Mouse (Mus musculus): ENCODE data around the gene Spaca7. TPM values are rescaled to one million over a fixed set of nuclear protein-coding genes. Genes with fewer than 3 reads are reported as not detected.
"Not testable (repeated sequence)": the region's sequence is repeated elsewhere in the genome, so short reads cannot be mapped to it uniquely, and the experiment has no call there.

Spaca7 gene
- polyA plus RNA-seq, 1 experiment from 2014 or later = not detected

DNA sequence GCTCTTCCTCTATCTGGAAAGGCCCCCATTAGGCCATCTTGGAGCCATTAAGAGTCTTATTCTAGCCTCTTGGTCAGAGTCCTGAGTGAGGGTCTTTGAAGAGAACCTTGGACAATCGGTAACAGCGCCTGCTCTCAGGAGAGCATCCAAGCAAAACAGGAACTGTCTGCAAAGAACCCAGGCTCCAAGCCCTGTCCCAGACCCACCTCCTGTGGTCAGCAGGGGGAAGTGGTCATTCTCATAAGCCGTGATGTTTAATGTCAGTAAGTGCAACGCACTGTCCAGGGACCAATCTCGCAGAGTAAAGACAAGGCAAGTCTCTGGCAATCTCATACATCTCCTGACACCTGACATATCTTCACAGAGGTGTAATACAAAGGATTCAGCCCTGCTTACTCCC lies 3.2 kb downstream of the Spaca7 start:
- H3K27me3 ChIP-seq (ENCODE audit: control insufficient read depth, insufficient read depth, low read length) = no peaks in the 10 kb centered on the region
- WGBS = 68% methylated on average over 5 of the region's 5 CpGs
- DNase-seq (ENCODE audit: low spot score) (no peak), ATAC-seq (ENCODE audit: insufficient number of reproducible peaks, low FRiP score, low TSS enrichment, low read depth) (no peak)
- H3K9ac ChIP-seq (ENCODE audit: low read length) = no peak overlapping the region
- peaks cover 3% of the 10 kb centered on the region; the same call in 1 of the 2 replicates for H3K4me1 ChIP-seq (ENCODE audit: control insufficient read depth, insufficient read depth, low read length)
- H3K4me3 ChIP-seq (ENCODE audit: low read depth, low read length) = no peak overlapping the region
- no peak overlapping the region for H3K27ac ChIP-seq (replicated peaks; ENCODE audit: low read depth, low read length)
- no peaks in the 10 kb centered on the region for H3K9me3 ChIP-seq (ENCODE audit: control insufficient read depth, low read length)
- H3K4me2 ChIP-seq (ENCODE audit: low read depth, severe bottlenecking) = no peak overlapping the region
- no peaks in the 10 kb centered on the region for H3K36me3 ChIP-seq (ENCODE audit: control insufficient read depth, insufficient read depth, low read length)

DNA sequence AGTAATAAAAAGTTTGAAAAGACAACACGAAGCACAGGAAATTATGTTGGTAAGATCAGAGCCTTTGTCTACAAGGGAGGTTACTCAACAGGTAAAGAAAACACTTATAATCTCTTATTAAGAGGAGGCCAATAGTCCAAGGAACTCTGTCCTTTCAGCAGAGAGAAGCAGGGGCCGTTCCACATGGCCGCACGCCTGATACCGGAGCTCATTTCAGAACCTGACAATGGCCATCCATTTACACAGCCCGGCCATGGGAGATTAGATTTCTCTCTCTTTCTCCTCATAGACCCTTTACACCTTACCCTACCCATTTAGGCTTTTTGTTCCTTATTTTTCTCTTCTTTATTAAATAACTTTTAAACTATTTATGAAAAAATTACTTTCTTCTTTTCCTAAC lies 3.9 kb downstream of the Spaca7 start:
- no peak overlapping the region for H3K4me2 ChIP-seq (ENCODE audit: low read depth, severe bottlenecking)
- no peak overlapping the region for H3K27ac ChIP-seq (replicated peaks; ENCODE audit: low read depth, low read length)
- no peaks in the 10 kb centered on the region for H3K27me3 ChIP-seq (ENCODE audit: control insufficient read depth, insufficient read depth, low read length)
- no peak overlapping the region for H3K4me3 ChIP-seq (ENCODE audit: low read depth, low read length)
- H3K36me3 ChIP-seq (ENCODE audit: control insufficient read depth, insufficient read depth, low read length) = no peaks in the 10 kb centered on the region
- DNase-seq (ENCODE audit: low spot score) = no peak
- H3K4me1 ChIP-seq (ENCODE audit: control insufficient read depth, insufficient read depth, low read length) = peaks cover 3% of the 10 kb centered on the region; the same call in 1 of the 2 replicates
- WGBS = 84% methylated on average over 6 of the region's 6 CpGs
- no peak overlapping the region for H3K9ac ChIP-seq (ENCODE audit: low read length)
- H3K9me3 ChIP-seq (ENCODE audit: control insufficient read depth, low read length) = no peaks in the 10 kb centered on the region
- no peak for ATAC-seq (ENCODE audit: insufficient number of reproducible peaks, low FRiP score, low TSS enrichment, low read depth)

DNA sequence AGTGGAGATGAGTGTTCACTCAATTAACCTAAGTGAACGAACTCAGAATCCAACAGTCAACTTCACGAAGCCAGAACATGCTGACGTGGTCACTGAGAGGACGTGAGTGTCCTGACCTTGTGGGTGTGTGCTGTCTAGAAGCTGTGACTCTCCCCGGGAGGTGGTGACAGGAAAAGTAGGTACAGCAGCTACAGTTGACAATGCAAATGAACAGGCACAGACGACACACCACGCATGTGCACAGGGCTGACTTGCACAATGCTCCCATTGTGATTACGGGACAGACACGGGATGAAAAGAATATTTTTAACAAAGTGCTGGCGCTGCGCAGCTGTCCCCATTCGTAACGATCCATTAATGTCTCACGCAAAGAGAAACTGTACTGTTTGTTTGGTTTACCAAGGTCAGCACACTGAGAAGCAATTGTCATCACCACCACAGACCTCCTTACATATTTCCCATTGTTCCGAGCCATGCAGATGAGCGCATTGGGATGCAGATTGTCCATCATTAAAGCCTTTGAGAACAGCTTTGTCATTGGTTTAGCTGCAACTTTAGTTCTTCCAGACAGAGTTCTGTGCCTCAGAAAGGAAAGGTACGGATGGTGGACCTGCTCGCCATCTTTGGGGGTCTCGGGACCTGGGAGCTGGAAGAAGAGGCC lies 6.6 kb downstream of the Spaca7 start:
- not testable (repeated sequence) for H3K4me3 ChIP-seq (ENCODE audit: low read depth, low read length); H3K4me1 ChIP-seq (ENCODE audit: control insufficient read depth, insufficient read depth, low read length); H3K27me3 ChIP-seq (ENCODE audit: control insufficient read depth, insufficient read depth, low read length); H3K4me2 ChIP-seq (ENCODE audit: low read depth, severe bottlenecking); H3K9me3 ChIP-seq (ENCODE audit: control insufficient read depth, low read length); H3K27ac ChIP-seq (replicated peaks; ENCODE audit: low read depth, low read length); DNase-seq (ENCODE audit: low spot score); ATAC-seq (ENCODE audit: insufficient number of reproducible peaks, low FRiP score, low TSS enrichment, low read depth); H3K36me3 ChIP-seq (ENCODE audit: control insufficient read depth, insufficient read depth, low read length); H3K9ac ChIP-seq (ENCODE audit: low read length)
- WGBS = 86% methylated on average over 19 of the region's 19 CpGs

DNA sequence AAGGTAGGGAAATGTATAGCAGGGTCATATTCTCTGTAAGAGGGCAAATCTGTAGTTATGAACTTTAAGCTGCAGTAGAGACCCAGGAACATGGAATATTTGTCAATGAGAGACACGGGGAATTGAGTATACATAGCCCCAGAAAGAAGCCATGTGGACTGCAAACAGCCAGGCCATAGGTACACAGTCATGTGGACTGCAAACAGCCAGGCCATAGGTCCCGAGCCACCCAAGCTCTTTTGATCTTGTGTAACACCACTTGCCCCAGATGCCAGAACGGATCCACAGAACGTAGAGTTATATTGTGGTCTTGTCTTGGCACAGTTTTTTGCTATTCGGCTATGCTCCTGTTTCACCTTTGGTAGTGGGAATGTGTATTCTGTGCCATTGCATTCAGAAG lies 11.0 kb downstream of the Spaca7 start:
- WGBS = 88% methylated on average over 5 of the region's 5 CpGs
- ATAC-seq (ENCODE audit: insufficient number of reproducible peaks, low FRiP score, low TSS enrichment, low read depth) (no peak), DNase-seq (ENCODE audit: low spot score) (no peak)
- H3K9me3 ChIP-seq (ENCODE audit: control insufficient read depth, low read length) = no peaks in the 10 kb centered on the region
- H3K27ac ChIP-seq (replicated peaks; ENCODE audit: low read depth, low read length) = no peak overlapping the region
- no peaks in the 10 kb centered on the region for H3K27me3 ChIP-seq (ENCODE audit: control insufficient read depth, insufficient read depth, low read length)
- H3K4me2 ChIP-seq (ENCODE audit: low read depth, severe bottlenecking) = no peak overlapping the region
- H3K9ac ChIP-seq (ENCODE audit: low read length) = no peak overlapping the region
- H3K4me3 ChIP-seq (ENCODE audit: low read depth, low read length) = no peak overlapping the region
- no peaks in the 10 kb centered on the region for H3K36me3 ChIP-seq (ENCODE audit: control insufficient read depth, insufficient read depth, low read length)
- no peaks in the 10 kb centered on the region for H3K4me1 ChIP-seq (ENCODE audit: control insufficient read depth, insufficient read depth, low read length)

DNA sequence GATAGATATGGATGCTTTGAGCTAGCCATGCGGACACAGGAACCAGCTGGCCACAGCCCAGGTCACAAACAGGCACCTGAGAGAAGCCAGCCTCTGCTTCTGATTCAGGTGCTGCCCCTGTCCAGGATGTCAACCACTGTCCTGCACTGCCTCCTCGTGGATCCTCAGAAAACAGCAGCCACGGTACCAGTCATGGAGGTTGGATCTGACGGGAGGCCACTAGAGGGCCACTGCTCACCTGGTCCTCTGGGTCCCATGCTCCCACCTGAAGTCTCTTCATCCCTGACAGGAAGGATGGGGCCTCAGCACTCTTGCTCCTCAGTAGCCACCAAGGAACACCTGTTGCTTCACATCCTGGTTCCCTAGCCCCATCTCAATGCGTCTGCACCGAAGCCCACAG lies 34.4 kb downstream of the Spaca7 start:
- H3K27me3 ChIP-seq (ENCODE audit: control insufficient read depth, insufficient read depth, low read length) = no peaks in the 10 kb centered on the region
- no peaks in the 10 kb centered on the region for H3K4me1 ChIP-seq (ENCODE audit: control insufficient read depth, insufficient read depth, low read length)
- DNase-seq (ENCODE audit: low spot score) (peak; percentile 91), ATAC-seq (ENCODE audit: insufficient number of reproducible peaks, low FRiP score, low TSS enrichment, low read depth) (0 out of 2 replicates have a peak, but pooled peaks have one; percentile 39)
- no peak overlapping the region for H3K4me3 ChIP-seq (ENCODE audit: low read depth, low read length)
- WGBS = 22% methylated on average over 6 of the region's 6 CpGs
- no peak overlapping the region for H3K9ac ChIP-seq (ENCODE audit: low read length)
- no peaks in the 10 kb centered on the region for H3K36me3 ChIP-seq (ENCODE audit: control insufficient read depth, insufficient read depth, low read length)
- no peaks in the 10 kb centered on the region for H3K9me3 ChIP-seq (ENCODE audit: control insufficient read depth, low read length)
- H3K27ac ChIP-seq (replicated peaks; ENCODE audit: low read depth, low read length) = no peak overlapping the region
- H3K4me2 ChIP-seq (ENCODE audit: low read depth, severe bottlenecking) = no peak overlapping the region

DNA sequence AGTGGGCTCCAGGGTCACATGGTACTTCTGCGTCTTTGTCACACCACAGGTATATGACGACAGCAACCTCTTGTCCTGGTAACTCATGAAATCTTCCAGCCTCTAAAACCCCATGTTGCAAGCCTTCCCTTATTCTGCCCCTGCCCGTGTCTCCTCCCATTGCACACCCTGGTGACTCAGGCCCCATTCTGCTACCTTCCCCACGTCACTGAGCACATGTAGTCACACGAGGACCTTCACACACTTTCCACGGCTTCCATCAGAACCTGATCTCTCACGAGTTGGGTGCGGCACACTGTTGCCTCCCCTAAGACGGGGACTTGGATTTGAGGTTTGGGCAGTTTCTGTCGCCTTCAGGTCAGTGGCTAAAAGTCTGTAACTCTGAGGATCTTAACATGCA lies 36.0 kb downstream of the Spaca7 start:
- Histone ChIP-seq H3K4me1 (ENCODE audit: control insufficient read depth, insufficient read depth, low read length) (no peaks in the 10 kb centered on the region), H3K27ac (replicated peaks; ENCODE audit: low read depth, low read length) (no peak overlapping the region), H3K27me3 (ENCODE audit: control insufficient read depth, insufficient read depth, low read length) (no peaks in the 10 kb centered on the region), H3K9me3 (ENCODE audit: control insufficient read depth, low read length) (no peaks in the 10 kb centered on the region), H3K9ac (ENCODE audit: low read length) (no peak overlapping the region), H3K36me3 (ENCODE audit: control insufficient read depth, insufficient read depth, low read length) (no peaks in the 10 kb centered on the region), H3K4me2 (ENCODE audit: low read depth, severe bottlenecking) (no peak overlapping the region), H3K4me3 (ENCODE audit: low read depth, low read length) (no peak overlapping the region)
- DNase-seq (ENCODE audit: low spot score) (no peak), ATAC-seq (ENCODE audit: insufficient number of reproducible peaks, low FRiP score, low TSS enrichment, low read depth) (no peak)
- 78% methylated on average over 10 of the region's 10 CpGs for WGBS

DNA sequence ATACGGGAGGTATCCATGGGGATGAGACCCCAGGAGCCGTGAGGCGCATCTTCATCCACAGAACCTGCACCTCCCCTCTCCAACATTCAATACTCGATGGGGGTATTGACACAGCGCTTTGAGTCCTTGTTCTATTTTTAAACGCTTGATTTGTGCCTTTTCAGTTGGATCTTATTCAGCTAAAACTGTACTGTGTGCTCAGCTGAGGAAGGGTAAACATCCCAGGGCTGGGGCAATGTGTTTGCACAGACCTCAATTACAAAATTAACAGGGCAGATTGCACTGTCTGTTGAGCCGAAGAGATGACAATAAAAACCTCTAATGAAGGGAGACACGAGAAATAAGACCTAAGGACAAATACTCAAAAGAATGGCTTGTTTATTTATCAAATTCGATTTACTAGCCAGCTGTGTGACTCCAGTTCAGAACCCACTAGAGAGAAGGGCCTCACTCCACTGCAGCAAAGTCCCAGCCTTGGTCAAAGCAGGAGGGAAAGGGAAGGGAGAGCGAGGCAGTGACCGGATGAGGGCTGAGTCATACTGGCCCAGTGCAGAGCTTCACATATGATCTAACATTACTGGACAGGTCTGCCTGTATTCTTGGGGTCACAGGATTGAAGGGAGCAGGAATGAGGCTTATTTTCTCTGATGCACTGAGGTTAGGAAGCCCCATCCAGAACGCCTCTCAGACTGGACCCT lies 37.1 kb downstream of the Spaca7 start:
- no peak overlapping the region for H3K4me2 ChIP-seq (ENCODE audit: low read depth, severe bottlenecking)
- no peak overlapping the region for H3K4me3 ChIP-seq (ENCODE audit: low read depth, low read length)
- DNase-seq (ENCODE audit: low spot score) (no peak), ATAC-seq (ENCODE audit: insufficient number of reproducible peaks, low FRiP score, low TSS enrichment, low read depth) (no peak)
- H3K27me3 ChIP-seq (ENCODE audit: control insufficient read depth, insufficient read depth, low read length) = no peaks in the 10 kb centered on the region
- no peaks in the 10 kb centered on the region for H3K36me3 ChIP-seq (ENCODE audit: control insufficient read depth, insufficient read depth, low read length)
- H3K4me1 ChIP-seq (ENCODE audit: control insufficient read depth, insufficient read depth, low read length) = no peaks in the 10 kb centered on the region
- no peak overlapping the region for H3K9ac ChIP-seq (ENCODE audit: low read length)
- 76% methylated on average over 12 of the region's 12 CpGs for WGBS
- H3K9me3 ChIP-seq (ENCODE audit: control insufficient read depth, low read length) = no peaks in the 10 kb centered on the region
- no peak overlapping the region for H3K27ac ChIP-seq (replicated peaks; ENCODE audit: low read depth, low read length)

DNA sequence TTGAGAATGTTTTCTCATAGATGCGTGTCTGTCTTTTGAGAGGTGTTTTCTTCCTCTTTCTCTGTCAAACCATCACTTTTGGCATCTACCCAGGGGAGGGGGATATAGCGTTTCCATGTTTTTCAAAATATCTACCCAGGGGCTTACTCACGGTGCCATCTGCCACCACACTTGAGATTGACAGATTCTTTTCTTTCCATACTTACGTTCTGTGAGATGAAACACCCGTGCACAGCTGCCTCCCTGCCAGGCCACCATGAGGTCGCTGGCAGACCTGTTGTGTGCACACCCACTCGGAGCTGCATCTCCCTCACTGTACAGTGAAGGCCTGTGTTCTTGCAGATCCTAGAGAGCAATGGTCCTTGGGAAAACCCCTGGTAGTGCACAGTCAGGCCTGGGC lies 40.4 kb downstream of the Spaca7 start:
- no peak for ATAC-seq (ENCODE audit: insufficient number of reproducible peaks, low FRiP score, low TSS enrichment, low read depth)
- DNase-seq (ENCODE audit: low spot score) = no peak
- no peak overlapping the region for H3K9ac ChIP-seq (ENCODE audit: low read length)
- WGBS = 88% methylated on average over 7 of the region's 7 CpGs
- H3K4me2 ChIP-seq (ENCODE audit: low read depth, severe bottlenecking) = no peak overlapping the region
- H3K4me1 ChIP-seq (ENCODE audit: control insufficient read depth, insufficient read depth, low read length) = no peaks in the 10 kb centered on the region
- no peaks in the 10 kb centered on the region for H3K27me3 ChIP-seq (ENCODE audit: control insufficient read depth, insufficient read depth, low read length)
- H3K36me3 ChIP-seq (ENCODE audit: control insufficient read depth, insufficient read depth, low read length) = no peaks in the 10 kb centered on the region
- H3K4me3 ChIP-seq (ENCODE audit: low read depth, low read length) = no peak overlapping the region
- H3K9me3 ChIP-seq (ENCODE audit: control insufficient read depth, low read length) = no peaks in the 10 kb centered on the region
- H3K27ac ChIP-seq (replicated peaks; ENCODE audit: low read depth, low read length) = no peak overlapping the region
